Mouse (Mus musculus) ES-Bruce4 (cell line): ENCODE results near the gene Cul4a. TPM values are rescaled to one million over a fixed set of nuclear protein-coding genes. Genes with fewer than 3 reads are reported as not detected.

ENCODE experiments used
- H3K27ac ChIP-seq: 2 replicates; pipeline ENCODE4 v1.5.1; 2012; ENCODE audit warnings: low read length, inconsistent platforms; ENCODE audit not compliant: insufficient read depth
- H3K27me3 ChIP-seq: 2 replicates; pipeline ENCODE4 v1.6.1; 2012; ENCODE audit warnings: mild to moderate bottlenecking, low read length, inconsistent platforms; ENCODE audit not compliant: control insufficient read depth, poor library complexity, insufficient read depth, severe bottlenecking
- H3K36me3 ChIP-seq: 2 replicates; pipeline ENCODE4 v1.6.1; 2012; ENCODE audit warnings: inconsistent platforms, mild to moderate bottlenecking, low read length, moderate library complexity; ENCODE audit not compliant: control insufficient read depth, poor library complexity, insufficient read depth, severe bottlenecking
- H3K4me1 ChIP-seq: one replicate; pipeline ENCODE4 v1.8.1; 2011; ENCODE audit warnings: low read length; ENCODE audit not compliant: control insufficient read depth, insufficient read depth
- H3K4me3 ChIP-seq: 2 replicates; pipeline ENCODE4 v1.5.1; 2011; ENCODE audit warnings: low read depth, mild to moderate bottlenecking, low read length
- H3K9ac ChIP-seq: 2 replicates; pipeline ENCODE4 v1.6.1; 2012; ENCODE audit warnings: low read depth, mild to moderate bottlenecking, inconsistent platforms; ENCODE audit not compliant: poor library complexity, severe bottlenecking
- H3K9me3 ChIP-seq: replicated peaks from 2 replicates; pipeline ENCODE4 v1.6.1; 2012; ENCODE audit warnings: mild to moderate bottlenecking, low read length, inconsistent platforms; ENCODE audit not compliant: control insufficient read depth, poor library complexity, insufficient read depth, severe bottlenecking
- CTCF ChIP-seq: IDR thresholded peaks from one replicate; pipeline ENCODE4 v1.8.1; 2011; ENCODE audit warnings: low read depth, low read length
- EP300 ChIP-seq: IDR thresholded peaks from 2 replicates; pipeline ENCODE4 v1.6.1; 2011; ENCODE audit warnings: low read depth, low read length; ENCODE audit not compliant: insufficient read depth
- POLR2A ChIP-seq: IDR thresholded peaks from one replicate; pipeline ENCODE4 v1.8.1; 2011; ENCODE audit warnings: low read length; ENCODE audit not compliant: insufficient read depth
- polyA plus RNA-seq: library from polyadenylated mRNA; stranded (reverse); fragments of >200 nt; gene quantifications from 2 replicates; pipeline ENCODE4 v1.2.4, GENCODE M21; 2011; ENCODE audit warnings: low read depth; ENCODE audit not compliant: missing spikeins, insufficient read depth, insufficient read length

The Cul4a gene
- polyA plus RNA-seq, 1 experiment: 83.3 TPM

GRCm38 (mm10) chr8:13159377-13159881 lies 54.0 kb downstream of the Cul4a start:
- TF ChIP-seq EP300 (no peak), POLR2A (no peak), CTCF (no peak)
- Histone ChIP-seq H3K36me3 (peaks cover 9% of the 10 kb centered on the region), H3K27me3 (no peaks in the 10 kb centered on the region), H3K27ac (no peak overlapping the region), H3K9ac (peak overlapping the region; percentile 93), H3K4me1 (no peaks in the 10 kb centered on the region), H3K4me3 (peak overlapping the region; percentile 91), H3K9me3 (no peaks in the 10 kb centered on the region)

DNA sequence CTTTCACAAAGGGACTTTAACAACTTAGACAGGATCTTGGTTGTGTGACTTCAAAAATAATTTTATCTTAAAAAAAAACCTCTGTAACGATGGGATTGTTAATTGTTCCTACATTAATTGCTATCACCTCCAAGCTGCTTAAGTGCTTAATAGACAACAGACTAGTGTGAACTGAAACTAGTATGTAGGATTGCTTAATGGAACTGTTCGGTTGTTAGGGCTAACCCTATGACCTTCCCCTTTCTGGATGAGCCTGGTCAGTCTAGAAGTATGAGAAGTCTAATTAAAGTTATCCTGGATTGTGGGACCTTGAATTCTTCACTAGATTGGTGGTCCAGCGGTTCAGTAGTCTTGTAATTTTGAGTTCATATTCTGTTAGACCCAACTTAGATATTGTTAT lies 55.3 kb downstream of the Cul4a start:
- no peak overlapping the region for H3K27ac ChIP-seq
- no peaks in the 10 kb centered on the region for H3K9me3 ChIP-seq
- H3K4me1 ChIP-seq: no peaks in the 10 kb centered on the region
- TF ChIP-seq EP300: no peak
- TF ChIP-seq POLR2A: no peak
- no peak for TF ChIP-seq CTCF
- H3K4me3 ChIP-seq: no peak overlapping the region
- H3K36me3 ChIP-seq: peaks cover 20% of the 10 kb centered on the region
- H3K27me3 ChIP-seq: no peaks in the 10 kb centered on the region
- peak overlapping the region; percentile 93 for H3K9ac ChIP-seq

- Histone ChIP-seq H3K9ac (no peak overlapping the region; the same call in 1 of the 2 replicates), H3K36me3 (peaks cover 34% of the 10 kb centered on the region), H3K27ac (no peak overlapping the region), H3K27me3 (no peaks in the 10 kb centered on the region), H3K9me3 (no peaks in the 10 kb centered on the region), H3K4me3 (no peak overlapping the region), H3K4me1 (no peaks in the 10 kb centered on the region)
- TF ChIP-seq POLR2A (no peak), CTCF (no peak), EP300 (no peak)
Measured at GRCm38 (mm10) chr8:13162098-13162497, 56.7 kb downstream of the Cul4a start.

GRCm38 (mm10) chr8:13163563-13163962 lies 58.1 kb downstream of the Cul4a start:
- peaks cover 49% of the 10 kb centered on the region for H3K36me3 ChIP-seq
- H3K27me3 ChIP-seq: no peaks in the 10 kb centered on the region
- H3K4me3 ChIP-seq: no peak overlapping the region
- TF ChIP-seq EP300: no peak
- TF ChIP-seq CTCF: no peak
- no peak for TF ChIP-seq POLR2A
- no peak overlapping the region for H3K27ac ChIP-seq
- no peaks in the 10 kb centered on the region for H3K4me1 ChIP-seq
- H3K9me3 ChIP-seq: no peaks in the 10 kb centered on the region
- H3K9ac ChIP-seq: no peak overlapping the region

DNA sequence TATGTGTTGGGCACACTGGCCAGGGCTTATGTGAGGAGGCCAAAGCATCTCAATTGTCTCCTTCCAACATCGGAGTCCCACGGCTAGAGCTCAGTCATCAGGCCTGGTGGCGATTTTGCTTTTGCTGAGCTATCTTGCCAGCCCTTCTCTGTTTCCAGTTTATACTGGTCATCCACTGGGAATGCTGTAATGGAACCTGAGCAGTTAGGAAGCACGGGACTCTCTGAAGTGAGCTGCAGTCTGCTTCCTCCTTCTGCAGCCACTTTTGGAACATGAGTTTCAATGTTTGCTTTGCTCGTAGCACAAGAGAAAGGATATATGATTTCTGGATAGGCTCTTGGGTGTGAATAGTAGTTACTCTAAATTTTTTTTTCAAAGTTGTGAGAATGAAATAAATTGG lies 58.9 kb downstream of the Cul4a start:
- Histone ChIP-seq H3K9ac (no peak overlapping the region), H3K27me3 (no peaks in the 10 kb centered on the region), H3K36me3 (peaks cover 57% of the 10 kb centered on the region), H3K4me1 (no peaks in the 10 kb centered on the region), H3K27ac (no peak overlapping the region), H3K9me3 (no peaks in the 10 kb centered on the region), H3K4me3 (no peak overlapping the region)
- no peak for TF ChIP-seq EP300
- no peak for TF ChIP-seq POLR2A

DNA sequence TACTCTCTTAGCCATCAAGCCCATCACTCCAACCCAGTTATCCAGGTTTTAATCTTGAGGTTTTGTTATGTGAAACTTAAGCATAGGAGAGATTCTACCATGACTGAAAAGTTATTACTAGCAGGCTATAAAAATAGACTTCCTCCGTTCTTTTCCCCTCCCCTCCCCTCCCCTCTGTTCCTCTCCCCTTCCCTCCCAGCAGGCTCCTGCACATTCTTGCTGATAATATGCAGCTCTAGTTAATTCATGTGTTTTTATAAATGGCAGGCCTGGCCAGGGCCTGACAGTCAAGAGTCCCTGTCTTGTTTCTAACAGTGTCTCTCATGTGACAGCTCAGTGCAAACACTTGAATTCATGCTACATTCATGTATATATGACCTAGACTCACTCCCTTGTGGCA lies 65.1 kb downstream of the Cul4a start:
- H3K27ac ChIP-seq: no peak overlapping the region
- H3K4me1 ChIP-seq: no peaks in the 10 kb centered on the region
- no peak overlapping the region for H3K4me3 ChIP-seq
- H3K27me3 ChIP-seq: no peaks in the 10 kb centered on the region
- H3K9me3 ChIP-seq: no peaks in the 10 kb centered on the region
- peaks cover 98% of the 10 kb centered on the region for H3K36me3 ChIP-seq
- no peak overlapping the region for H3K9ac ChIP-seq
- TF ChIP-seq POLR2A (no peak), EP300 (no peak), CTCF (no peak)
